Mouse (Mus musculus): ENCODE measurements at regions not wholly inside any gene's neighbourhood (a gene's known extent, or its start where the extent isn't known, plus 50 kb on each side); places are given as distances from the start of the nearest gene placed in this dataset.

GRCm38 (mm10) chr6:148719062-148719461 is 112.2 kb downstream of the Ipo8 start:
- DNase-seq (ENCODE audit: low read depth, low spot score), result no peak

GRCm38 (mm10) chr6:148710406-148710805 is 120.9 kb downstream of the Ipo8 start:
- no peak for DNase-seq (ENCODE audit: low read depth, low spot score)

- no peak for DNase-seq (ENCODE audit: low read depth, low spot score)
These were observed 122.9 kb downstream of the Ipo8 start for GRCm38 (mm10) chr6:148708389-148708788.

GRCm38 (mm10) chr6:148705711-148706110 is 125.6 kb downstream of the Ipo8 start:
- DNase-seq (ENCODE audit: low read depth, low spot score), result no peak

GRCm38 (mm10) chr6:148693329-148693728 is 137.9 kb downstream of the Ipo8 start:
- no peak for DNase-seq (ENCODE audit: low read depth, low spot score)

GRCm38 (mm10) chr6:148687770-148688169 is 143.5 kb downstream of the Ipo8 start:
- DNase-seq (ENCODE audit: low read depth, low spot score), result no peak

- DNase-seq (ENCODE audit: low read depth, low spot score), result no peak
These were observed 171.1 kb downstream of the Ipo8 start for GRCm38 (mm10) chr6:148660152-148660551.

- DNase-seq (ENCODE audit: low read depth, low spot score), result no peak
These were observed 178.1 kb downstream of the Ipo8 start for GRCm38 (mm10) chr6:148653216-148653615.

GRCm38 (mm10) chr6:148652434-148652833 is 178.8 kb downstream of the Ipo8 start:
- DNase-seq (ENCODE audit: low read depth, low spot score), result peak; percentile 18

- DNase-seq (ENCODE audit: low read depth, low spot score), result no peak
These were observed 183.6 kb downstream of the Ipo8 start for GRCm38 (mm10) chr6:148647423-148648390.

- DNase-seq (ENCODE audit: low read depth, low spot score), result no peak
These were observed 190.7 kb downstream of the Ipo8 start for GRCm38 (mm10) chr6:148640595-148640994.

- DNase-seq (ENCODE audit: low read depth, low spot score), result peak; percentile 40
These were observed 190.0 kb upstream of the Tmtc1 start for GRCm38 (mm10) chr6:148634148-148634547.

GRCm38 (mm10) chr6:148627090-148627605 is 183.0 kb upstream of the Tmtc1 start:
- DNase-seq (ENCODE audit: low read depth, low spot score), result no peak

GRCm38 (mm10) chr6:148623119-148623770 is 179.1 kb upstream of the Tmtc1 start:
- DNase-seq (ENCODE audit: low read depth, low spot score), result no peak

- DNase-seq (ENCODE audit: low read depth, low spot score), result no peak
These were observed 175.8 kb upstream of the Tmtc1 start for GRCm38 (mm10) chr6:148620034-148620433.

GRCm38 (mm10) chr6:148615931-148616330 is 171.7 kb upstream of the Tmtc1 start:
- no peak for DNase-seq (ENCODE audit: low read depth, low spot score)

GRCm38 (mm10) chr6:148615442-148615841 is 171.3 kb upstream of the Tmtc1 start:
- DNase-seq (ENCODE audit: low read depth, low spot score), result no peak

GRCm38 (mm10) chr6:148608881-148609280 is 164.7 kb upstream of the Tmtc1 start:
- DNase-seq (ENCODE audit: low read depth, low spot score), result no peak

- no peak for DNase-seq (ENCODE audit: low read depth, low spot score)
These were observed 161.0 kb upstream of the Tmtc1 start for GRCm38 (mm10) chr6:148605226-148605625.

GRCm38 (mm10) chr6:148604790-148605189 is 160.6 kb upstream of the Tmtc1 start:
- no peak for DNase-seq (ENCODE audit: low read depth, low spot score)

- no peak for DNase-seq (ENCODE audit: low read depth, low spot score)
These were observed 159.7 kb upstream of the Tmtc1 start for GRCm38 (mm10) chr6:148603878-148604277.

- no peak for DNase-seq (ENCODE audit: low read depth, low spot score)
These were observed 159.3 kb upstream of the Tmtc1 start for GRCm38 (mm10) chr6:148603460-148603859.
